Mouse (Mus musculus): ENCODE data around the gene Shkbp1.

Shkbp1 gene

DNA sequence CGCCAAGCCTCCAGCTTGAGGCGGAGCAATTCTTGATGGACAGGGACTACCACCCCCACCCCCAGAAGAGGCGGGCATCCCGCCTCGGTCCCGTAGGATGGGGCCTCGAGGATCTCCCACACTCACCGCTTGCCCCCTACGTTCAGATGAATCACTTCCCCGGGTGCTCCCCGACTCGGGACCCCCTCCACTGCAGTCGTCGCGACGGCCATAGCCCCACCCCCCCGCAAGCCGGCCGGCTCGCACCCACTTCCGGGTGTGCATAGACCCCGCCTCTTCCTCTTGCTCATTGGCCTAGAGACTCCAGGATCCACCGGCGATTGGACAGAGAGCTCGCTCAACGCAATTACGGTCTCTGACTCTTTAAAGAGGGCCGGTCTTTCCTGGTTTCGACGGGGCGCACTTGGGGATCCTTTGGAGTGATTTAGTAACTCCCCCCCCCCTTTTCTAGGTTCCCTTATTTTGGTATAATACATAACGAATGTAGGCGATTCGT lies at the start of gene Shkbp1:
Gene Shkbp1 (minus strand): TSS at position 275 of the 496 bp plus-strand sequence.
- DNase-seq (ENCODE audit: extremely low spot score, low read depth, low spot score): peak; percentile 52

DNA sequence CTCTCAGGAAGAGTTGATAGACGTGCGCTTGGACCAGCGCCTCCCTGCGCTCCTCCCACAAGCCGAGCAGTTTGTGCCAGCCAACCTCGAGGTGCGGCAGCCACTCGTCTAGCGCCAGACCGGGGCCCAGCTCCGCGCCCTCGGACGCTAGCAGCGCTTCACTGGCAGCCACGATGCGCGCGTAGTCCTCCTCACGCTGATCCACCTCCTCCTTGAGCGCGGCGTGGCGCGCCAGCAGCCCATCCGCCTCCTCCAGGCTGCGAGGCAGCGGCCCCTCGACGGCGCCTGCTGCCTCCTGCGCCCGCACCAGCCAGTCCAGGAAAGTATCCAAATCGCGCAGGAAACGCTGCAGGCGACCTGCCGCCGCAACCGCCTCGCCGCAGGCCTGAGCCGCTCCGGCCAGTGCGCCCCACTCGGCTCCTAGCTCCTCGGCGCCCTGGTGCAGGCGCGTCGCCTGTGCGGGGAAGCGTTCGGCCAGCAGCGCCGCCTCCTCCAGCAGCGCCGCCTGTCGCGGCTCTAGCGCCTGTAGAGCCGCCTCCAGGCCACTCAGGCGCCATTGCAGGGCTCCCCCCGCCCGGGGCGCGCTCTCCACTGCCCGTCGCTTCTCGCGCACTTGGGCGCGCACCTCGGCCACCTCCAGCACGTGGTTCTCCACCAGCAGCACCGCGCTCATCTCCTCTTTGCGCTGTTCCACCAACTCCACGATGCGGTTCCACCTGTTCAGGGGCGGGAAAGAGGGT lies 48.6 kb upstream of the Shkbp1 start:
- no peak for DNase-seq (ENCODE audit: extremely low spot score, low read depth, low spot score)

DNA sequence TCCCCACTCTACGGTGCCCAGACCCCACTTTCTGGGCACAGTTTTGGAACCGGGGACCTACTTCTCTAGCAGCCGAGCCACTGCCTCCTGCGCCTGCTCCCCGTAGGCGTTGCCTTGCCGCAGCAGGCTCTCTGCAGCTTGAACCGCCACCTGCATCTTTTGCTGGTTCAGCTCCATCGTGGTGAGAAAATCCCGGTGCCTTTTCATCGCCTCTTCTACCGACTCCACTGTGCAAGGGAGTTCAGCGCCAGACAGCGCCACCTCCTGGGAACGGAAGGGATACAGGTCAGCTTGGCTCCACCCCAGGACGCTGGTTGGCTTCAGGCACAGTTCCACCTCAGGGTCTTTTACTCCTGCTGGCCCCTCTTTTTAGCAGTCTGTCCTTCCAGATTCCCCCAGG lies 46.9 kb upstream of the Shkbp1 start:
- no peak for DNase-seq (ENCODE audit: extremely low spot score, low read depth, low spot score)

DNA sequence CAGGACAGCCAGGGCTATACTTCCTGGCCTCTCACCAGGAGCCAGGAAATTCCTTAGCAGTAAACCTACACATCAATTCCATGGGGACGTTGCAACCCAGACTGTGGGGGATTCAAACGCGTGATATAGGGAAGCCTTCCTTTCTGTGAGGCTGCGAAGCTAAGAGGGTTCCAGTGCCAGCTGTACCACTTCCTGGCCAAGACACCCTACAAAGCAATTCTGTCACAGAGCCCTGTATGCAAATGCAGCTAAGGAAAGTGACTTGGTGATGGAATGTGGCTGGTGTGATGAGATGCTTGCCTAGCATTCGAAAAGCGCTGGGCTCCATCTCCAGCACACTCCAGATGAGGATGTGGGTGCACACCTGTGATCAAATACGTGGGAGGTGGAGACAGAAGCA lies 44.7 kb upstream of the Shkbp1 start:
- DNase-seq (ENCODE audit: extremely low spot score, low read depth, low spot score): no peak

DNA sequence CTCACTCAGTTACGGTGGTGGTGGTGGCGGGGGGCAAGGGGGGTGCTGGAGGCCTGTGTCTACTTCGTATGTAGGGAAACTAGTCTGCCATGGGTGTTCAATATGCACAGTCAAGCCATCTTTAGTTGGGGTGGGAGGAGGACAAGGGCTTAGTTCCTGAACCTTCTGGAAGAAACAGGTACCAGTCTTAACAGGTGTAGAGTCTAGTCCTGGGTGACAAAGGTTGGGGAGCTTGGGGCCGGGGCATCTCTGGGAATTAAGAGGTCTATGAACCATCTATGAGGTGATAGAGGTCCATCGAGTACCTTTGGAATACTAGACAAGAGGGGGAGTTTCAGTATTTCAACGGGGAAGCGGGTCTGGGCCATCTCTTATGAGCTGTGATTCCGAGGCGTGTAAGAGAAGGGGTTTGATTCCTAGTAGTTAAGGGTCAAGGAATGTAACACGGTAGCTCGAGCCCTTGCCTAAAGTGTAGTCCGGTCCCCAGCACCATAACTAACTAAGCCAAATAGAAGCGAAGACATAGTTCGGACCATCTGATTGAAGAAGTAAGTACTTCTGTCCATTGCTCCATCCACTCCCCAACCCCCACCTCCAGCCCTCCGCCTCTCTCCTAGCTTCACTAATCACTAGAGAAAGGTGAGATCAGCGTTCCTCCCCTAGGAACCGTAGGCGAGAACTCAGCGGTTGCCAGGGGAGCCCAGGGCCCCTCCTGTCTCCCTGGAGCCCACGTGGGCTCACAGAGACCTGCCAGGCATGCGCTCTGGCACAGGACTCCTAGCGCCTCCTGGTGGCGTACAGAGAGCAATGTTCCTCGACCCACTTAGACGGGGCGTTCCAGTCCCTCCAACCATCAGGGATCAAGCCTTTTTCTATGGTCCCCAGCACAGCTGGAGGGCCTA lies 41.5 kb upstream of the Shkbp1 start:
- DNase-seq (ENCODE audit: extremely low spot score, low read depth, low spot score): no peak

DNA sequence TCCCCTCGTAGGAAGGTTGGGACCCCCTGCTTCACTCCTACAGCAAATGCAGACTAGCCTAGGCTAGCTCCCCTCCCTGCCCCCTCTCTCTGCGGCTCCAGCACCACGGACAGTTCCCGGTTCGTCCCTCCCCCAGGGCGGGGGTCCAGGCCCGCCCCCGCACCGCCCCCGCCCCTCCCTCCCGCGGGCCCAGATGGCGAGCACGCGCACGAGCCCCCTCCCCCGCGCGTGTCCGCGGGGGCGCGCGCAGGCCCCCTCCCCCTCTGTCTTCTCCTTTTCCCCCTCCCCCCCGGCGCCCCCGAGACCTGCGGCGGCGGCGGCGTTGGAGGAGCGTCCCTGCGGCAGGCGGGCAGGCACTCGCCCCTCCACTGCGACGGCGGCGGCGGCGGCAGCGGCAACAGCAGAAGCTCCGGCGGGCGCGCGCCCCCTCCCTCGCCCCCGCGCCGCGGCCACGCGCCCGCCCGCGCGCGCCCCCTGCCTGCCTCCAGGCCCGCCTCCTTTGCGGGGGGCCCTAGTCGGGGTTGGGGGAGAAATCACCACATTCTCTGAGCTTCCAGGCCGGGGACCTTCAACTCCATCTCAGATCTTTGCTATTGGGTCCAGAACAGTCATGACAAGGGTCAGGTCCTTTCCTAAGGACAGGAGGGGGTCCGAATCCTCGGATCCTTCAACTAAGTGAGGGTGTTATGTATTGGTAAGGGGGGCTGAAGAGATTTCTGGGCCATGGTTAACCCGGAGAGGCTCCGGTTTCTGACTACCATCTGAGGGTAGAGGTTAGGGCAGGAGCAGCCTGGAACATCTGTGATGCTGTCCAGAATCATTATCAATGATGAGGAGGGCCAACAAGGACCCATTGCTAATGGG lies 40.6 kb upstream of the Shkbp1 start:
- DNase-seq (ENCODE audit: extremely low spot score, low read depth, low spot score): no peak

DNA sequence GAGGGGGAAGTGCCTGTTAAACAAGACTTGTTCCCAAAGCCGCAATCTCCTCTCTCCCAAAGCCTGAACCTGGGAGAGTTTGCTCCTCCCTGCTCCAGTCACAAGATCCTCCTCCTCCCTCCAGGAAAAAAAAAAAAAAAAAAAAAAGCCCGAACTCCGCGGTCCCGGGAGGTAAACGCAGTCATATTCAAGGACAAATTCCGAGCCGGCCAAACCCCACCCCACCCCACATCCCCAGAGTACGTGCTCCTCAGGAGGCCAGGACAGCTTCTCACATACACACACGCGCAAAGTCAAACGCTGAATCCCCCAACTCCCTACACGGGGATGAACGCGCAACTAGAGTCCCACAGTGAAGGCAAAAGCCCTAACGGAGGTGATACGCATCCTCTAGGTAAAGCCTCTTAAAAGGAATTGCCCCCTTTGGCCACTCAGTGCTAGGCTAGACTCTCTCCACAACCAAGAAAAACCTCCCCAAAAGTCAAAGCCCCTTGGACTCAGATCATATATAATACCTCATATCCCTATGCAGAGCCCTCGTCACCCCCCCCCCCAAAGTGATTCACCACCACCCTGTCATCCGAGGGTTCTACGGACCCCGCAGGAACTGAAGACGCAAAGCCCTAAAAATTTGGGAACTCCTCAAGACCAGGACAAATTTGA lies 39.8 kb upstream of the Shkbp1 start:
- DNase-seq (ENCODE audit: extremely low spot score, low read depth, low spot score): no peak

DNA sequence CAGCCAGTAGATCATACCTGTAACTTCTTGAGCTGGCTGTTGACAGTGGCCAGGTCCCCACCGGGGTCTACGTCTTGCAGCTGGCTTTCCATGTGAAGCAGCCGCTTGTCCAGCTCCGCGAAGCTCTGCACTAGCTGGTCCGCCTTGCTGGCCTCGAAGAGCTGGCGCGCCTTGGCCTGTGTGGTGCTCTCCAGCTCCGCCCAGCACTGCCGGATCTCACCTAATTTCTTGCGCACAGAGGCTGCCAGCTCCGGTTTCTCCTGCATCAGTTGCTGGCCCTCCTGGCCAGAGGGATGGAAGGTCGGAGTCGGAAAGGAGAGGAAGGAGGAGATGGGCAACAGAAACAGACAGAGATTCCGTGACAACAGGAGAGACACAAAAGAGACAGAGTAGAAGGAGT lies 35.6 kb upstream of the Shkbp1 start:
- no peak for DNase-seq (ENCODE audit: extremely low spot score, low read depth, low spot score)

DNA sequence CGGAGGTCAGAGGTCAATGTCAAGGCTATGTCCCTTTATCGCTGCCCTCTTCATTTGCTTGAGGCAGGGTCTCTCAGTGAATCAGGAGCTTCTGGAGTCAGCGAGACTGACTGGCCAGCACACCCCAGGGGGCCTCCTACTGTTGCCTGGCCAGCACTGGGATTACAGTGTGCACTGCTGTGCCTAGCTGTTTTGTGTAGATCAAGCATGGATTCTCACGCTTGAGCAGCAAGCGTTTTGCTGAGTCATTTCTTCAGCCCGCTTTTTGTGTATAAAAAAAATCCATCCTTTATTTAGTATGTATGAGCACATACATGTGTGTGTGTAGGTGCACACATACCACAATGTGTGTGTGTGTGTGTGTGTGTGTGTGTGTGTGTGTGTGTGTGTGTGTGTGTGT lies 33.4 kb upstream of the Shkbp1 start:
- DNase-seq (ENCODE audit: extremely low spot score, low read depth, low spot score): no peak

DNA sequence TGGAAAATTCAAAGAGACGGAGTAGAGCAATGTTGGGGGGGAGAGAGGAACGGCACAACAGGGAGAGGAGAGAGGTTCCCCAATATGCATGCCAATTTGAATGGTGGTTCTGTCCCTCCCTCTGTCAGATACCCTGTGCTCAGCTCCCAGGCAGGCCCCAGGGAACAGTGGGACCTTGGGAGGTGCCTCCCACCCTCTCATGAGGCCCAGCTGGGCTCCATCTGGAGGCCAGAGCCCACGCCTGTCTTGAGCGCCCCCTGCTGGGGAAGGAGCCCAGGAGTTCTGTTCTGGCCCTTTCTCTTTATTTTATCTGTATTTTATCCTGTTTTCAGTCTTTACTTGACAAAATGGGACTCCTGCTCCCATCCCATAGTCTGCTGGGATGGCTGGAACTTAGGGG lies 28.9 kb upstream of the Shkbp1 start:
- DNase-seq (ENCODE audit: extremely low spot score, low read depth, low spot score): no peak

DNA sequence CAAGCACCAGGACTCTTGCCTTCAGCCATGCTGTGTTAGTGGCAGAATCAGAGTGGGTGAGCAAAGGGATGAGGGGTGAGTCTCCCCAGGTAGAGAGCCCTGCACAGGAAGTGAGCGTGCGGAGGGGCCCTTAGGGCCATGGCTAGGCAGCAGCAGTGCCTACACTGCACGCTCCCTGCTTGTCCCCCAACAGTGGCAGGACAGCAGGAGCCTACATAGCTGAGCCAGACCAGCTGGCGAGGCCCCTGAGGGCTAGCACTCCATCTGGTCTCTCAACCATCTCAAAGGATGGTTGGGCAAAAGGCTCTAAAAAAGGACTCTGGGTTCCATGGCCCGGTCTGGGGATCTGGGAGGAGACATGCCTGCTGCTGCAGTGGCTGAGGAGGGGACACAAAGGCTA lies 28.3 kb upstream of the Shkbp1 start:
- DNase-seq (ENCODE audit: extremely low spot score, low read depth, low spot score): no peak

DNA sequence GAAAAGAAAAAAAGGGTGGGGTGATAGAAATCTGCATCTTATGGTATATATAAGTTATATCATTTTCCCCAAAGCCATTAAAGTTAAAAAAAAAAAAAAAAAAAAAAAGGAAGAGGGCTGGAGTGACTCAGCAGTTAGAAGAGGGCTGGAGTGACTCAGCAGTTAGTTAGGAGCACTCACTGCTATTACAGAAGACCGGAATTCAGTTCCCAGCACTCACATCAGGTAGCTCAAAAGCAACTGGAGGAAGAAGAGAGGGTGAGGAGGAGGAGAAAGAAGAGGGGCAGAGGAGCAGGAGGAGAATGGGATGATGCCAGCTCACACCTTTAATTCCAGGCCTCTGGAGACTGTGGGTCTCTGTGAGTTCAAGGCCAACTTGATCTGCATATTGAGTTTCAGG lies 27.4 kb upstream of the Shkbp1 start:
- DNase-seq (ENCODE audit: extremely low spot score, low read depth, low spot score): no peak

DNA sequence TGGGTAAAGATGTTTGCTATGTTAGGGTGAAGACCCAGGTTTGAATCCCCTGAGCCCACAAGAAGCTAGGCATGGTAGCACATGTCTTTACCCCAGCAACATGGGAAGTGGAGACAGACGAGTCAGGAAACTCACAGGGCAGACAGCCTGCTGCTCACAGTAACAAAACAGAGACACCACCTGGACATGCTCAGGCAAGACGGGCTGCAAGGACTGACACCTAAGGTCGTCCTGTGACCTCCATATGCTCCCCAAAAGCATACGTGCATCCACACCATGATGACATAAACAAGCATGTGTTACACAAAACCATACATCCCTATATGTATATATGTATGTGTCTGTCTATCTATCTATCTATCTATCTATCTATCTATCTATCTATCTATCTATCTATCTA lies 25.7 kb upstream of the Shkbp1 start:
- no peak for DNase-seq (ENCODE audit: extremely low spot score, low read depth, low spot score)

DNA sequence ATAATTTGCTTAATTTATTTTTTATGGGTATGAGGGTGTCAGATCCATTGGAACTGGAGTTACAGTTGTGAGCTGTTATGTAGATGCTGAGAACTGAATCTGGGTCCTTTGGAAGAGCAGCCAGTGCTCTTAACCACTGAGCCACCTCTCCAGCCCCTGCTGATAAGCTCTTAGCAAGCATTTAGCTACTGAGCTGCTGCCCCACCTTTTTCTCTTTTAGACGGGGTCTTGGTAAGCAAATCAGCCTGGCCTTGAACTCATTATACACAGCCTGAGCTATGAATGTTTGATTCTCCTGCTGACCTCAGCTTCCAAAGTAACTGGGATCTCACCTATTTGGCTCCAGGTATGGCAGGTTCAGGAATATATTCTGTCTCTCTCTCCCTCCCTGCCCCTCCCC lies 25.2 kb upstream of the Shkbp1 start:
- no peak for DNase-seq (ENCODE audit: extremely low spot score, low read depth, low spot score)

DNA sequence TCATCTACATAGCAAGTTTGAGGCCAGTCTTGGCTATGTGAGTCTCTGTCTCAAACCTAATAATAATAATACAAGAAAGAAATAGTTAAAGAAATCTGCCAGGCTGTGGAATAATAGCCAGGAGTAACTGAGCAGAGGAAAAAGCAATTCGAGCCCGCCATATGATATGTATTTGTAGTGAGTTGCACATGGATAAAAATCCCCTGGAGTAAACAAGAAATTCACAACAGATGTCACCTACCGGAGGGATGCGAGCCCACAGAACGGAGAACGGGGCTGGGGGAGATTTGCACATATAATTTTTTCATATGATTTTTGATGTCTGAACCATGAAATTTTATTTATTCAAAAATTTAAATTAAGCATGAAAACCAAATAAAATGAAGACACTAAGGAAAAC lies 24.0 kb upstream of the Shkbp1 start:
- DNase-seq (ENCODE audit: extremely low spot score, low read depth, low spot score): no peak

DNA sequence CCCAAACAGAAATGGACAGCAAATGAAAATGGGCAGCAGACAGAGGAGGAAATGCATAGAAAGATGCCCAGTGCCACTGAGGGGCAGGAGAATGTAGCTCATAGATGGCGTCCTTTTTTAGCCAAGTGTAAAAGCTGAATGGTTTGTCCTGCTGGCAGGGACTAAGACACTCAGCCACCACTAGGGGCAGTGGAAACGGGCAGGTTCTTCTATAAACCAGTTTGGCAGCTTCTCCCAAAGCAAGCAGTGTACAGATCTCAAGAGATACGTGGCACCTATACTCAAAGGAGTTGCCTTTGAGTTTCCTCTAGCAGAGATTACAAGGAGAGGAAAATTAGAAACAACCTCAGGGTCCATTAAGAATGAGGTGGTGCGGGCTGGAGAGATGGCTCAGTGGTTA lies 22.6 kb upstream of the Shkbp1 start:
- DNase-seq (ENCODE audit: extremely low spot score, low read depth, low spot score): no peak

DNA sequence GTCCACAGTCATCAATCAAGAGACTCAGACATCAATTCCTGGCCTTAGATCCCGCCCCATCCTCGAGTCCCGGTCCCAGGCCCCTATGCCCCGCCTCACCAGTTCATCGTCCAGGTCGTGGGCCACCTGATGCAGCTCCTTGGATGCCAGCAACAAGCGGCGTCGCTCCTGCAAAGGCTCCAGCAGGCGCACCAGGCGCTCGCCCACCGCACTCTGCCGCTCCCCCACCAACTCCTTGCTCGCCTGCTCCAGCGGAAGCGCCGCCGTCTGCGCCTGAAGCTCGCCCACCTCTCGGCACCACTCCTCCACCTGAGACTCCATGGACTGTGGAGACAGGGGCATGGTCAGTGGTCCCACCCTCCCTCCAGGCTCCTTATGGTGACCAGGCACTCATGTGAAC lies 19.5 kb upstream of the Shkbp1 start:
- DNase-seq (ENCODE audit: extremely low spot score, low read depth, low spot score): no peak

DNA sequence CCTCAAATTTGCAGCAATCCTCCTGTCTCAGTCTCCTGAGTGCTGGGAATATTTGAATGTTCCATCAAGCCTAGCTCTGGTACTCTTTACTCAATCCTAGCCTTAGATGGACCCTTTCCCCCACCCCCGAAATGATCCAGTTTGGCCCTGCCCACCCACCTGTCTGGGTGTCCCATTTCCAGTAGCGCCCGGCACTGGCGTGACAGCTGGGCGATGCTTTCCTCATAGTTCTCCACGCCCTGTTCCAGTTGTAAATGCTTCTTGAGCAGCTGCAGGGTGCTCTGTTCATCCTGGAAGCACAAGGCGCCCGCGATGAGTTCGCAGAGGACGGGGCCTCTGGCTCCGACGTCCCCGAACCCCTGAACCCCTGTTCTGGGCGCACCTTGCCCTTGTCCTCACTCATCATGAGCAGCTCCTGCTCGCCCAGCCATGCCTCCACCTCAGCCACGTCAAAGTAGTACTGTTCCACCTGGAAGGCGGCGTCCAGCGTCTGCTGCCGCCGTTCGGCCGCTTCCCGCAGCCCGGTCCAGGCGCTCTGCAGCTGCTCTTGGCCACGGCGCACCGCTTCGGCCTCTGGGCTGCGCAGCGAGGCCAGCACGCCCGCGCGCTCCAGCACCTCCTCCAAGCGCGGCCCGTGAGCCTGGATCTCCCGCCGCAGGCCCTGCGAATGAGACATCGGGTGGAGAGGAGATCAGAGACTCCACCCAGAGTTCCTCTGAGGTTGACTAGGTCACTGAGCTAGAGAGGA lies 16.1 kb upstream of the Shkbp1 start:
- no peak for DNase-seq (ENCODE audit: extremely low spot score, low read depth, low spot score)

DNA sequence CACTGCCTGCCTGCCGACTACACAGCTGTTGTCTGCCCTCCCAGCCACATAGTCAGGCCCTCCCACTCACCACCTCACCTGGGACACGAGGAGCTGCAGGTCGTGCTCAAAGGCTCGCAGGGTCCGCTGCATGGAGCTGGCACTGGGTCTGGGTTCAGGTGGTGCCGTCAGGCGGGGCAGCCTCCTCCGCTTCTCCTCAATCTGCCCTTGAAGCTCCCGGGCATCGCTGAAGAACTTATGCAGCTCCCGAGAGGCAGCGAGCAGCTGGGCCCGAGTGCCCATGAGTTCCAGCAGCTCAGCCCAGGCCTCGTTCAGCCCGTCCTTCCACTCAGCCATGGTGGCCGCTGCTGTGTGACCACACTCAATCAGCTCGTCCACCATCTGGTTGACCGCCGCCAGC lies 13.3 kb upstream of the Shkbp1 start:
- DNase-seq (ENCODE audit: extremely low spot score, low read depth, low spot score): no peak

DNA sequence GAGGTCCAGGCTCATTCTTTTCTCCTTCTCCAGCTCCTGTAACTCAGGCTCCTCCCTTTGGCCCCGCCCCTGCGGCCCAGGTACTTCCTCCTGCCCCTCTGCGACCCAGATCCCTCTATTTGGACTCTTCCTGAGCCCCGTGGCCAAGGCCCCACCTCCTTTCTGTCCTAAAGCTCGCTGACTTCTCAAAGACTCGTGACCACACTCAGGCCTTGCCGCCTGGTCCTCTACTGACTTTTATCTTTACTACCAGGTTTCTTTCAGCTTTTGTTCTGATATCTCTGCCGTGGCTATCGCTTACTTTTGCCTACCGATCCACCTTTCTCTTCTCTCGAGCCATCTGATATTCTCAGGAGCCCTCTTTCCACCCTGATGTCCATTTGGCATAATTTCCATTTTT lies 12.2 kb upstream of the Shkbp1 start:
- no peak for DNase-seq (ENCODE audit: extremely low spot score, low read depth, low spot score)

Data from hindlimb bud, embryonic 11.5 days (tissue).